Mouse (Mus musculus) induced T-regulatory cell, adult 2 months (primary cell): Measurements from ENCODE around the gene C1ql1.

Source experiments
- DNase-seq: peaks from one replicate; pipeline ENCODE4 v3.0.0-alpha.2; 2012; ENCODE audit warnings: low read depth

The C1ql1 gene

DNA sequence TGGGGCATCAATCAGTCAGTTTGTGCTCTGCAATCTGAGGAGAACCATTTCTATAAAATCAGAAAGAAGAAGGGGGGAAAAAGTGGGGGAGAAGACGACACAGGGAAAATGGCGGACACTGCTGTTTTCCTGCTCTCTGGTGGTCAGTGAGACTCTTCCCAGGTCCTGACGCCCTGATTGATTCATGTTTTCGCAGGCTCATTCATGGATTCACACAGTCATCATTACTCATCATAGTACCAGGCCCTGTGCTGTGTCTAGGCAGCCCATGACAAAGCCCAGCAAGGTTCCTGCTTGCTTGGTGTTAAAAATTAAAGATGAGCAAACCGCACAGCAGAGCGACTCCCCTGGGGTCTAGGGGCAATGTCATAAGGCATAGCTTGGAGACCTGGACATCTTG is 11.9 kb upstream of the C1ql1 start:
- no peak for DNase-seq

DNA sequence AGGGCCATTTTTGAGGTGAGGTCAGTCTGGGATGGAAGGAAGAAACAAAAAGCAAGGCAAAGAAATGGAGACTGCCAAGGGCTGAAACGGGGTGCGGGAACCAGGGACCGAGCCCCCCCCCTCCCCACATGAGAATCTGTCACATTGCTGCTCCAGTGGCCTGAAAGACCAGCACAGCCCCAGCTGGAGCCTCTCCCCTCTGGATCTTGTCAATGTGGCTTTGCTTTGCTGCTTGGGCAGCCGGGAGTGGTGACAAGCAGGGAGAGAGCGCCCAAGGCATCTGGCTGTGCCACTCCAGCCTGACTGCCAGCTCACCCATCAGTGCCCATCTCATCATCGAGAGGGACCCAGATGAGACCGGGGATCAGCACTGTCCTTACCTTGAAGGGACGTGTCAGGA is 11.2 kb upstream of the C1ql1 start:
- no peak for DNase-seq

DNA sequence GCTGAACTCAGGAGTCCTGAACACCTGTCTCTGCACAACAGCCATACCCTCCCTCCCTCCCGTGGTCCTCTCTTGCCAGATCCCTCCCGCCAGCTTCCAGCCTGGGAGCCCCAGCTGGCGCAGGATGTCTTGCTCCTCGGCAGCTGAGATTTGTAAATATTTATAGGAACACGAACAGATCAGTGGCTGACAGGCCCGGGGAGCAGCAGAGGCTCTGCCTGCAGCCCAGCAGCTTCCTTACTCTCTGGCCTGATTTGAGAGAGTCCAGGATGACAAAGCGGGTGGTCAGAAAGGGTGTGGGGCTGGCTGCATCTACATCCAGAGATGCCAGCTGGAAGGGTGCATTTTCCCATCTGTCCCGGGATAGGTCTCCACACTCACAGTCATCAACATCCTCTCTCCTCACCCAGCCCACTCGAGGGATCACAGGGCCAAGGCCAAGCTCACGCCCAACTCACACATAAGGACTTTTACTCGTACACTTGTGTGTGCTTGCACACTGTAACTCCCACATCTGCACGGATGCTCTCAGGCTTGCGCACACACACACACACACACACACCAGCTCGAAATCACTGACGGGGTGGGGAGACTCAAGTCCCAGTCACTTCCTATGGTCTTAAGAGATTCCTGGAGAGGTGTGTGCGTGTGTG is 10.6 kb upstream of the C1ql1 start:
- no peak for DNase-seq

DNA sequence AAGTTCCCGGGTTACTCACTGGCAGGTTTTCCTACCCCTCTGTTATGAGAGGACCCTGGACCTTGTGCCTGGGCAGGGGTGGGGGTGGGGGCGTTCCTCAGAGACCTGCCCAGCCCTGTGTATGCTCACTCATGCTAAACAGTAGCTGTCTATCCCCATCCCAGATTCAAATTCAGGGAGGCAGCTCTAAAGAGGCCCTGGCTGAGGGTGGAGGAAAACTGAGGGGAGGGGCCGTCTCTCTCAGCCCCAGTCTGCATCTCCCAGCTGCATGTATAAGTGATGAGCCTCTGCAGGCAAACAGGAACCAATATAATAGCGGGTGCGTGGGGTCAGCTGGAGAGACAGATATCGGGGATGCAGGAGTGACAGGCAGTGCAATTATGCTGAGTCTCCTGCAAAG is 6.4 kb upstream of the C1ql1 start:
- no peak for DNase-seq

DNA sequence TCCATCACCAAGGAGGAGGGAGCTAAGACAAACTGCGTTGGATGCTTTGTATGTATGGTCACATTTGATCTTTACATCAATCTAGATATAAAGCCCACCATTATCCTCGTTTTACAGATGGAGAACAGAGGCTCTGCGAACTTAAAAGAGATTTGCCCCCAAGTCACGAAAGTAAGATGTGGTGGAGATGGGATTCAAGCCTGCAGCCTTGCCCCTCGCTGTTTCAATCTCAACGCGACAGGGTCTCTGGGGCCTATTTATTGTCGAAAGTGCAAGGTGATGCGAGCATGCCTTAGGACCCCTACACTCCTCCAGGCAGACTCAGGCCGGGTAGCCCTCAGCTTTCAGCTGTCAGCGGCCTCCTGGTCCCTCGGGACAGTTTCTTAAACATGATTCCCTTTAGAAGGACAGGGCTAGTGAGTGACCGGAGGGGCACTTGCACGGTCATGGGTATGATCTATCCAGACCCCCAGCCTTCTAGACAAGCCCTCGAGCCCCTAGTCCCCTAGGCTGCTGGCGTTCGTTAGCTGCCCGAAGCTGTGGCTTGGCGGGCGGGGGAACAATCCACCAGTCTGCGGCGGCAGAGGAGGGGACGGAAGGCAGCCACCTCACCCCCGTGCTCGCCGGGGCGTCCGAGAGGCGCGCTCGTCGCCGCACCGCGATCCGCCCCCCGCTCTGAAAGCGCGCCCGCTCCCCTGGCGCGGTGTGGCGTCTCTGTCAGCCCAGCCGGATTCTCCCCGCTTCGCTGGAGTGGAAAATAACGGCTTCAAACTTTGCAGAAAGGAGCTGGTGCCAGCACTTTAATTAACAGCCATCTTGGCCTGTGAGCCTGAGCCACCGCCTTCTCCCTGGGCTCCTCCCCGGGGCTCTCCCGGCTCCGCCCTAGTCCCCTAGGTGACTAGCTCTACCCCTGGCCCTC is 1.8 kb upstream of the C1ql1 start:
- DNase-seq, result peak; percentile 56

DNA sequence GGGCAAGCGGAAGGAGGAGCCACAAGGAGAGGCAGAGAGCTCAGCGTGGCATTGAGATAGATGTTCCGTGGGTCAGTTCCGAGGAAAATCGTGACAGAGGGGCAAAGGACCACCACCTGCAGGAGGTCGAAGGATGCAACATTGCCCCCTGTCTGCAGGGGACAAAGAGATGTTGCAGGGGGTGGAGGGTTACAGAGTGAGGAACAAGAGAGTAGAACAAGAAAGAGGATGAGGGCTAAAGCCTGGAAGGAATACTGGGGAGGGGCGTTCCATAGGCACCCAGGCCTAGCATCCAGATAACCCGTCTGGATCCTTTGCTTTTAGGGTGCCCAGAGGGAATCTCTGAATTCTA is 480 bp upstream of the C1ql1 start:
- no peak for DNase-seq

DNA sequence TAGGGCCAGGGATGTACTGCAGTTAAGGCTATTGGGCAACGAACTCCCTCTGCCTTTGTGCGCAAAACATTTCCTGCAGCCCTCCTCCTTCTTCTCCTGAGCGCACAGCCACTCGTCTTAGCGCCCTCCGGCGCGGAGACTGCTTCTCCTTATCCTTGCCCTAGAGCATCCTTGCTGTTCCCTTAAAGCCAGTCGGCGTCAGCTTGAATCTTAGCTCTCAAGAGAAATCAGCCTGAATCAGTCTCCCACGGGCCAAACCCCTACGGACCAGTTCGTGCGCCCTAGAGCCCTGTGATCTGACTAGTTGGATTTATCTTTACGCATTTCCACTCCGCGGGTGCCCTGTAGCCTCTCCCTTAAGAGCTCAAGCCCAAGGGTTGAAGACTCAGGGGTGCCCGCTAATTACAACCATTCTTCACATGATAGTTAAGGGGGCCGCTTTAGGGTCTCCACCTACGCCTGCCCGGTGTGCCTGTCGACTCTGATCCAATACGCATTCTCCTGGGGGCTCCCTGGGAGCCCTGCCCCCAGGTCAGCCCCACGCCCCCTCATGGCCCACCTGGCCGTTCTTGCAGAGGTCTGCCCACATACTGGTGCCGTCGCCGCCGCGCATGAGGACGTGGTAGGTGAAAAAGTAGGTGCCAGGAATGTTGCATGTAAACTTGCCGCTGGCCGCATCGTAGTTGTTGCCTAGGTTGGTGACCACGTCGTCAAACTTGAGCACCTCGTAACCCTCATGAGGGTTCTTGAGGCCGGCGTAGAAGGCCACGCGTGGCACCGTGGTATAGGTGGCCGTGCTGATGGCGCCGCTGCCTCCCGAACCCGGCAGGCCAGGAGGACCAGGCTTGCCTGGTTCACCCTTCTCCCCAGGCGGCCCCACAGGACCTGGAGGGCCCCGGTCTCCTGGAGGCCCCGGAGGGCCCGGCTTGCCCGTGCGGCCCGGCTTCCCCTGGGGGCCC is 903 bp downstream of the C1ql1 start:
- DNase-seq, result peak; percentile 33

DNA sequence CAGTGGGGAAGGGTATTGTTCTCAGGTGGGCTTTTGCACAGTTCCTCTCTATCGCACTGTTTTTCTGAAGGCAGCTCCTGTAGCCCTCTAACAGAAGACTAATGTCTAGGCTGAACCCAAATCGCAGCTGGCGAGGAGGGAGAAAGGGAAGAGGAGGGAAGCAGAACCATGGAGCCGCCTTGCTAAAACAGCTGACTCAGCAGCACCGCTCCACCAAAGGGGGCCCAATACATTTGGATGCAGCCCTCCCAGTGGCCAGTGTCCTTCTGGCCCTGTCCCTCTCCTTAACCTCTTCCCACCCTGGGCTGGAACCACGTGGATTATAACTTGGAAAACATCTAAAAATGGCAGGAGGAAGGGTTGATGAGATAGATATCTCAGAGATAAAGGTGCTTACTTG is 5.3 kb downstream of the C1ql1 start:
- no peak for DNase-seq

DNA sequence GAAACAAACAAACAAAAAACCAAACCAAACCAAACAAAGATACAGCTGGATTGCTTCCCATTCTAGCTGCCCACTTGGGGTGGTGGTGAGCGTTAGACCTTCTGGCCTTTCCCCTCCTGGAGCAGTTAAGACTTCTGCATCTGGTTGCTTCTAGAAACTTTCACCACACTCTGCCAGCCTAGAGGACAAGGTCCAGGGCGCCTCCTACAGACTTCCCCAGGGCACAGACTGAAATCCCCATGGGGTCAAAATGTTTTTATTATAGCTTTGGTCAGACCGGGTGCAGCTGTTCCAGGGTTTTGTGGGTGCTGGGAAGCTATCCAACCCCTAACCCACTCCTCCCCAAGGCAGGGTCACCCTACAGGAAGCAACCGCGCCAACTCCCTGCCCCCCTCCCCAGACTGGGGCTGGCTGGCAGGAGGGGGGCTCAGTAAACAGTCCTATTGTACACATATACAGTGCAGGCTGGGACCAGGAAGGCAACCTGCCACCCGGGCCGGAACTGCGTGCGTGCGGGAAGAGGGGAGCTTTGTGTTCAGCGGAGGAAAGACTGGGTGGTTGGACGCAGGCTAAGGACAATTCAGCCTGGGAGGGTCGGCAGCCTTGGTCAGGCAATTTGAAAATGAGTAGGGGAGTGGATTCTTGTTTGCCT is 7.3 kb downstream of the C1ql1 start:
- DNase-seq, result no peak

DNA sequence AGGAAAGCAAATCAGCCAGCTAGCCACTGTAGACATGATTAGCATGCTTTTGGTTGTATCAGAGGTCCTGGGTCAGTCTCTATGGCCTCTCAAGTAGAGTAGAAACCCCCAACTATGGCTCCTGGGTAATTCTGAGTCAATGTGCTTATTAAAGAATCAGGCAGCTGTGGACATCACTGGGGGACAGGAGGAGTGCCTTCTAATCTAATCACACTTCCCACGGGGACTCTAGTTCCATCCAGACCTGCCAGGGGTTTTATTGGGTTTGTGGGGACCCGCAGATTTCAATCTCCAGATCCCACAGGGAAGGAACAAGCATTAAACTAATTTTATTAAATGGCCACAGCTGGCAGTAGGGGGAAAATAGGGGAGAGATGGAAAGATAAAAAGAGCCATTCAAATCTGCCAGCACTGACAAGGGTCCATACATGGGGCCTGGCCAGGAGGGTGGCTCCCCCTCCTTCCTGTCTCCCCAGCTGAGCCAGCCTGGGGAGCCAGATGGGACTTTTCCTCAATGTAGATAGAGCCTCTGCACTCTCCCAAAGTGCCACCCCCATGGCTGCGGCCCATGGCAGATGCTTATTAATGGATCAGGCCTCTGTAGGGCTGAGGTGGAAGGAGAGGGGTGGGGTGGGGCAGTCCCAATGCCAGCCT is 8.8 kb downstream of the C1ql1 start:
- no peak for DNase-seq

DNA sequence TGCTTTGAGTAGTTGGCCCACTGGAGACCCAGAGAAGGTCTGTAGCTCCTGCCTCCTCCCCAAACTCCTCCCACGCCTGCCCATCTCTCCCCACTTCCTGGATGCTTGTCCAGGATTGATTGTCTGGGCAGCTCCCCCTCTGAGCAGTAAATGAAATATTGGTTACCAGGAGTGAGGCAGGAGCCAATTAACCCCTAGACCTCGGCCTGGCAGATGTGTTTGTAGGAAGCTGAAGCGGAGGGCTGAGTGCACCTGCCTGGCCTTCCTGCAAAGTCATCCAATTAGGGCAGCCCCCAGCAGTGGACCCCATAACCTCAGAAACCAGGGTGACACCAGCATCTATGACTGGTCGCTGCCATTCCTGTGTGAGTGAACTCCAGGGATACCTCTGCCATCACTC is 10.2 kb downstream of the C1ql1 start:
- no peak for DNase-seq

DNA sequence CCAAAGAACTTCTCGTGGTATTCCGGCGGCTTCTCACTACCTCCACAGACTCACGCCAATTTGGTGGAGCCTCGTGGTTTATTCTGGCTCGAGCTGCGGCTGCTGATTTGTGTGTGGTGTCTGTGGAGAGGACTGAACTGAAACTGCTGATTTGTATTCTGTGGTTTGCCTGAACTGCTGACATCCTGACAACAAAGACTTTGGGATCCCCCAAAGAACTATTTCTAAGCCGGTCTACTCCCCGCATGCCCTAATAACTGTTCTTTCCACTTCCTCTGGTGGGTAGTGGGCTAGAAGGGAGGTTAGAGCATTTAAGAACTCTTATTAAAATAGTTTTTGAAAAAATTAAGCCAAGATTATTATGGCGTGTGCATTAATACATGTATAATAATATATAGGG is 15.8 kb downstream of the C1ql1 start:
- DNase-seq, result peak; percentile 28

DNA sequence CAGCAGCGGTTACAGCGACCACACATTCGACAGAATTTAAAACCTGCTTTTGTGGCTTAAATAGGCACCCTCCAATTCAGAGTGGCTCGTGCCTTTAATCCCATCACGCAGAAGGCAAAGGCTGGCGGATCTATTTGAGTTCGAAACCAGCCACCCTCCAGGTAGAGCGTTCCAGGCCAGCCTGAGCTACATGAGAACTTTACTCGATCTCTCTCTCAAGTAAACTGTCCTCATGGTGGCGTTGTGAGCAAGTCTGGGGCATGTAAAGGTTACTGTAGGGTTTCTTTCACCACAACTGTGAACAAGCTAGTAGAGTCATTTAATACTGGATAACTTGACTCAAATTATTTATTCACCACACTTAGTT is 21.2 kb downstream of the C1ql1 start:
- DNase-seq, result peak; percentile 89

DNA sequence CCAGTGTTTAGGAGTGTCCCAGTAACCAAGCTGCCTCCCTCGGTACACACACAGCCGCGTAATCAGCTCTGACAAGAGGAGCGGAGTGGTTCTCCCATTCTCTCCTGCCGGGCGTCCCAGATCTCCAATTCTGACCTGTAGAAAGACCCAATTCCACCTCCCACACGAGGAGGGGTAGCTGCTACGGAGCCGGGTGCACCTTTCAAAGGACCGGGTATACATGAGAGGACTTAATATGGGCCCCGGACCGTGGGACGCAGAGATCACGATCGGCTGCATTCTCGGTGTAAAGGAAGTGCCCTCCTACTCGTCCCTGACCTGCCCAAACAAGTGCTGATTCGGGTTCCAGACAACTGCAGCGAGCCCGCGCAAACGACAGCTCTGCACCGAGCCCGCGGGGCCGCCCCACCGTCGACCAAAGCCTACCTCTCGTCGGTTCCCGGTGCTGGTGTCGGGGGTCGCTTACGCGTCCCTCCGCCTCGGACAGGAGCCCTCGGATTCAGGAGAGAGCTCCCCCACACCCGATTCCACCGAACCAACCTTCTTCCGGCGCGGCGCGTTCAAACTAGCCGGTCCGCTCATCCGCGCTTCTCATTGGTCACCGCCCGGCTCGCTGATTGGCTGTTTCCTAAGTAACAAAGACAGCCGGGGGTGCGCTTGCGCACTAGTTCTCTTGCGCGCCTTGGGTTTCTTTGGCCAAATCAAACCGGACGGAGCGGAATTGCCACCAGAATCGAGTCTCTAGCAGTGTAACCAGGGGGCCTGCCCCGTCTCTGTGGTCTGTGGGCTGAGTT is 21.7 kb downstream of the C1ql1 start, which contains the start of gene Kif18b:
TSS of gene Kif18b (minus strand) at position 568 of the 794 bp plus-strand sequence.
- peak; percentile 98 for DNase-seq

DNA sequence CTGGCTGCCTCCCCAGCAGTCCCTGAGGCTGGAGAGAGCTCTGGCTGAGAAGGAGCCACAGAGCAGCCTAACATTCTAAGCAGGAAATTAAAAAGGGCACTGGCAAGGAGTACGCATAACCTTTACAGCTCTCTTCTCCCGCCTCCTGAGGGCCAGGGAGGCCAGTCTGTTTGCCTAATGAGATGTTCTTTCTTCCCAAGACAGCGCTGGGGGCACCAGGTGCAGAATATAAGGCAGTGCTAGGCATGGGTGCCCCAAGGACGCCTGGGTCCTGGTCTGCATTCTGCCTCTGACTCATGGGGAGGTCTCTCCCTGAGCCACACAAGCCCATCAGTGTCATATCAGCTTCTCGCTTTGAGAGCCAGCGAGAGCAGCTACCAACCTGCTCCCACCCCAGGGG is 25.0 kb downstream of the C1ql1 start:
- no peak for DNase-seq

DNA sequence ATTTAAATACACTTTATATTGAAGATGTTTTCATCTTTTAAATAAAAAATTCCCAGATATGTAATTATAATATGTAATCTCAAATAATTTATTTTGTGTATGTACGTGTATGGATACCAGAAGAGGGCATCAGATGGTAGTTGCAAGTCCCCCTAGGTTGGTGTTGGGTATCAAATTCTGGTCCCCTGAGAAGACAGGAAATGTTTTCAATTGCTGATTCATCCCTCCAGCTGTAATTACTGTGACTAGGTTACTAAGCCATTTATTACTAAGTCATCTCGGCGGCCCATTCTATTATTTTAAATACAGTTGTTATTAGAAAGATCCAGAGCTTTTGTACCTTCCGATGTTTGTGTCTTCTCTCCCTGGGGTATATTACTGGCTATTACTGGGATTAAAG is 28.4 kb downstream of the C1ql1 start:
- DNase-seq, result no peak

DNA sequence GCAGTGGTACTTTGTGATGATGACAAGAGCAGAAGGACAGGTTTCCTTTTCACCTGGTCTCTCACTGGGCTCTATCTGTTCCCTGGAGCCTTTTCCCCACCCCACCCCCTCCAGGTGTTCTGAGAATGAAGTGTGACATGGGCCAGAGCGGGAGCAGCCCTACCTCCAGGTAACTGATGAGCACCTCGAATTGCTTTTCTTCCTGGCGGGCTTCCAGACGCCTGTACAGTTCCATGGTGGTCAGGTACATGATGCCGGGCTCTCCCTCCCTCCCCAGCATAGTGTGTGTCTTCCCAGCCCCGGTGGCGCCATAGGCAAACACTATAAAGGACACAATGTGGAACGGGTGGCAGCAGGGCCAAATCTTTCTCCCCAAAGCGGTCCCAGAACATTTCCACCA is 31.1 kb downstream of the C1ql1 start:
- no peak for DNase-seq

DNA sequence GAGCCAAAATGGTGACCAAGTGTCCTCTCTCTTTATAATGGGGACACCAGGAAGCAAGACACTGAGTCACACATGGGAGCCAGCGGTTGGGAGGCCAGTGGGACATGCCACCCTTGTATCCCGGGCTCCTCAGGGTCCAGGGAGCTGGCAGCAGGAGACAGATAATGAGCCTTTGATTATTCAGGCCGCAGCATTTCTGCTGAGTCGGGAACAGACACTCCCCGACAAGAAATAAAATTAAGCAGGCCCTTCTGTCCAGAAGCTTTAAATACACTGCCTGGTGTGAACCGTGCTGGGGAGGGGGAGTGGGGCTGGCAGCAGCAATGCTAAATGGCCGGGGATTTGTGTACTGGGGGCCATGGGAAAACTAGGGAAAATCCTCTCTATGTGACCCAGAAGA is 35.1 kb downstream of the C1ql1 start:
- no peak for DNase-seq

DNA sequence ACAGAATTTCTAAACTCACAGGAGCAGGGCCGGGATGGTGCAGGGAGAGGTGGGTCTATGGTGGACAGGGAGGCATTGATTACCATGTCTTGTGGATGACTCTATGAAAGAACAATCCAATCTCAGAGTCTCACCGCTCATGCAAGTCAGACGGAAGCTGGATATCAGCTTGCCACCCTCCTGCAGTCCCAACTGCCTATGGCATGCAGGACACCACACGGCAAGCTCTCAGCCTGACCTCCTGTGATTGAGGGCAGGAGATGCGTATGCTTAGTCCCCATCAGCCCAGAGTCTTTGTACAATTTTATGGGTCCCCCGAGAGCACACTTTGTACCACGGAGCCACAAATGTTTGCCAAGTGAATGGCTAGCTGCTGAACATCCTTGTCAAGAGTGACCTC is 42.8 kb downstream of the C1ql1 start:
- DNase-seq, result no peak

DNA sequence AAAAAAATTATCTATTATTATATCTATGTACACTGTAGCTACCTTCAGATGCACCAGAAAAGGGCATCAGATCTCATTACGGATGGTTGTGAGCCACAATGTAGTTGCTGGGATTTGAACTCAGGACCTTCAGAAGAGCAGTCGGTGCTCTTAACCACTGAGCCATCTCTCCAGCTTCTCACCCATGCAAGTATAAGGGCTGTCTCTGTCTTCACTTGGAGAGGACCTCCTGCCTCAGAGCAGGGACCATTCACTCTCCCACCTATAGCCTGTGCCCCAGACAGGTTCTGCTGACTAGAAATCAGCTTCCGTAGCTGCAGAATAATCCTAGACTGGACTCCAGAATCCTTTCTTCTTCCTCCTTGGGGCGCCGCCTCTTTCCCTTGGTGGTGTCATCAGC is 44.4 kb downstream of the C1ql1 start:
- no peak for DNase-seq

DNA sequence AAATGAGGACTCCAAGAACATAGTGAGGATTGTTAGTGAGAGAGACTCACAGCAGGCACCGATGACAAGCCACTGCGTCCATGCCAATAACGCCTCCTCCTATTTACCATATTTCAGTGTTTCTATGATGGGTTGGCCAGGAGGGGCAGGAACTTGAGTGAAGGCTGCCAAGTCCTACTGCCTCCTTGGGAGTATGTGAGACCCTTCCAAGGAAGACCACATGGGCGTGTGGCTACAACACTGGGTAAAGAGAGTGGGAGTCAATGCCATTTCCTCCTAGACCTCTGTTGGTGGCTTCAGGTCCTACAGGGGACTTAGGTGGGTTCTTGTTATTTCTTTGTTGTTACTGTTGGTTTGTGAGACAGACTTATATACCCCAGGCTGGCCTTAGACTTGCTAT is 45.3 kb downstream of the C1ql1 start:
- DNase-seq, result no peak
